Mouse (Mus musculus) bone marrow, adult 2 months (tissue): ENCODE results near the gene Gpd2.

ENCODE experiments used
- CTCF ChIP-seq: fragments of 200-500 bp; IDR thresholded peaks from 2 replicates; pipeline ENCODE4 v1.5.1; 2011; ENCODE audit warnings: low read length, control low read depth; ENCODE audit not compliant: control insufficient read depth, insufficient read depth
- POLR2A ChIP-seq: fragments of 200-500 bp; IDR thresholded peaks from 2 replicates; pipeline ENCODE4 v1.6.1; 2011; ENCODE audit warnings: low read depth, mild to moderate bottlenecking, control low read depth, low read length, borderline replicate concordance; ENCODE audit not compliant: control insufficient read depth

DNA sequence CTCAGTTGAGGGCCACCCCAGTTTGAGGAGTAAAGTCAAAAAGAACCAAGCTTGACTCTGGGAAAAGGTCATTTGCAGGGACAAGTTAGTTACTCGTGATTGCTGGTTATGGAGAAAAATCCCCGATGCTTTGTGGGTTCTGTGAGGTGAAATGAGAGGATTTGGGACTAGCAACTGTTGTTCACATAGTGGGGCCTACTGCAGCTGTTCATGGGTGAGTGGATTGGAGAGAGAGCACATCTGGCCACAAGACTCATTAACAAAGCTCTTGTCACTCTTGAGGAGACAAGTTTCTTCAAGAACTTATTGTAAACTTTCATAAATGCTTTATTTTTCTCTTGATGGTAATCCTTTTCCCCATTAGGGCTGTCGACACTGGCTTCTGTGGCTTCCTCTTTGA, 117.4 kb downstream of the Gpd2 start:
- no peak for TF ChIP-seq CTCF
- no peak for TF ChIP-seq POLR2A
